Mouse (Mus musculus): ENCODE measurements around the gene Zfp747. TPM values are rescaled to one million over a fixed set of nuclear protein-coding genes. Genes with fewer than 3 reads are reported as not detected.
"Not testable (repeated sequence)": the region's sequence is repeated elsewhere in the genome, so short reads cannot be mapped to it uniquely, and the experiment has no call there.

Zfp747 gene
- polyA plus RNA-seq, 1 experiment from 2014 or later: 4.1 TPM

- H3K4me3 ChIP-seq: 0 out of 2 replicates have a peak overlapping the region, but pooled peaks have one; percentile 39
- H3K36me3 ChIP-seq: no peaks in the 10 kb centered on the region
- no peak overlapping the region; the same call in 1 of the 2 replicates for H3K9ac ChIP-seq
- no peak for ATAC-seq
- peak overlapping the region; percentile 64; the same call in 1 of the 2 replicates for H3K4me2 ChIP-seq
- 0 out of 2 replicates have a peak, but pooled peaks cover 8% of the 10 kb centered on the region for H3K9me3 ChIP-seq (replicated peaks)
- no peak overlapping the region for H3K27ac ChIP-seq
- peaks cover 11% of the 10 kb centered on the region; the same call in 1 of the 2 replicates for H3K4me1 ChIP-seq
- H3K27me3 ChIP-seq (replicated peaks): peaks cover 44% of the 10 kb centered on the region
- 59% methylated on average over 4 of the region's 4 CpGs for WGBS (ENCODE audit: insufficient replicate concordance)
Observed at GRCm38 (mm10) chr7:127364166-127364565, 11.7 kb downstream of the Zfp747 start.

DNA sequence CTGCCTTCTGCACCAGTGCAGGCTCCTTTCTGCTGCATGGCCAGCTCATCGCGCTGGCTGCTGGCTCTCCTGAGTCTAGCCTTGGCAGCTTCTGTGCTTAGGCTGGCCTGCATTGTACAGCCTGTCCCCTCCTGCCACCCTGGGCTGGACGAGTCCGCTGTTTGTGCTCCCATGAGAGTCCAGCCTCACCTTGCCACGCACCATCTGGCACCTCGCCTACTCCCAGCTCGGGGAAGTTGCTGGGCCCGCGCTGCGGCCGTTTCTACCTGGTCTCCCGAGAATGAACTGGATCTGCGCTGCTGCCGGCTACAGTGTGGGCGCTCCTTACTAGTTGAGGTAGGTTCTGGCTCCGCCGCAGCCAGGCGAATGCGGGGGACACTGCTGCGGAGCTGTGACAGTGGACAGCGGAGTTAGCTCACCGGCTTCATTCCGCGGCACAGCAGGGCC, 12.4 kb downstream of the Zfp747 start:
- WGBS (ENCODE audit: insufficient replicate concordance): 8% methylated on average over 24 of the region's 24 CpGs
- no peak overlapping the region for H3K27ac ChIP-seq

DNA sequence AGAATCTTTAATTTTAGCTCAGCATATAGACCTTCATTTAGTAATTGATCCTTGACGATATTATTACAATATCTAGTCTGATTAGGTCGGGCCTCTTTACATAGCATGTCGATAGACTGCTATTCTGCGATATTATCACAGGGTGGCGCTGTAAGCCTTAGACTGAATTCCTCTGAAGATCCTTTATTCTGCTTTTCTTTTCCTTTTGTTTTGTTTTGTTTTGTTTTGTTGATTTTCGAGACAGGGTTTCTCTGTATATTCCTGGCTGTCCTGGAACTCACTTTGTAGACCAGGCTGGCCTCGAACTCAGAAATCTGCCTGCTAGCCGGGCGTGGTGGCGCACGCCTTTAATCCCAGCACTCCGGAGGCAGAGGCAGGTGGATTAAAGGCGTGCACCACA, 13.4 kb downstream of the Zfp747 start:
- H3K36me3 ChIP-seq; H3K27ac ChIP-seq; ATAC-seq; H3K9ac ChIP-seq; H3K9me3 ChIP-seq (replicated peaks): not testable (repeated sequence)
- H3K4me3 ChIP-seq: 0 out of 2 replicates have a peak overlapping the region, but pooled peaks have one; percentile 18
- H3K27me3 ChIP-seq (replicated peaks): peaks cover 55% of the 10 kb centered on the region
- 22% methylated on average over 13 of the region's 13 CpGs for WGBS (ENCODE audit: insufficient replicate concordance)
- peak overlapping the region; percentile 32 for H3K4me2 ChIP-seq
- peaks cover 11% of the 10 kb centered on the region; the same call in 1 of the 2 replicates for H3K4me1 ChIP-seq

More for the DNA sequence above, 12.4 kb downstream of the Zfp747 start:
- H3K36me3 ChIP-seq: no peaks in the 10 kb centered on the region
- peak overlapping the region; percentile 64 for H3K4me2 ChIP-seq
- H3K9me3 ChIP-seq (replicated peaks): 0 out of 2 replicates have a peak, but pooled peaks cover 8% of the 10 kb centered on the region
- H3K4me3 ChIP-seq: peak overlapping the region; percentile 39
- peaks cover 11% of the 10 kb centered on the region; the same call in 1 of the 2 replicates for H3K4me1 ChIP-seq
- peak overlapping the region; percentile 44 for H3K9ac ChIP-seq
- peaks cover 46% of the 10 kb centered on the region for H3K27me3 ChIP-seq (replicated peaks)
- no peak for ATAC-seq

DNA sequence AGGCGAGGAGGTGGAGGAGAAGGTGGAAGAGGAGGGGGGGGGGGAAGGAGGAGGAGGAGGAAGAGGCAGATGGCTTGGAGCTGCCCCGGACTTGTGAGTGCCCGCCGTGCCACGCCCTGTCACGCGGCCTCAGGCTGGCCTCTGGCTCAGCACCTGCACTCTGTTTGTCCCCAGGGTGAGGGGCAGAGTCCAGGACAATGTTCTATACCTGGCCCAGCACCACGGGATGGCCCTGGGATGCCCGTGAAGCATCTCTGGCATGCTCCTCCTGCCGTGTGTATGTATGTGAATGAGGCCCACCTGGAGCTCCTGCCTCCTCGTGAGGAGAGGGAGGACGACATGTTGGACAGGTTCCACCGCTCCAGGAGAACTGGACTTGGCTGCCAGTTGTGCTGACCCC, 14.4 kb downstream of the Zfp747 start:
- 46% methylated on average over 13 of the region's 13 CpGs for WGBS (ENCODE audit: insufficient replicate concordance)
- Histone ChIP-seq H3K27ac (no peak overlapping the region), H3K9ac (no peak overlapping the region), H3K4me1 (peaks cover 11% of the 10 kb centered on the region; the same call in 1 of the 2 replicates), H3K27me3 (replicated peaks) (peaks cover 59% of the 10 kb centered on the region), H3K36me3 (no peaks in the 10 kb centered on the region), H3K9me3 (replicated peaks) (no peaks in the 10 kb centered on the region), H3K4me2 (no peak overlapping the region), H3K4me3 (no peak overlapping the region)
- 0 out of 2 replicates have a peak, but pooled peaks have one; percentile 21 for ATAC-seq

DNA sequence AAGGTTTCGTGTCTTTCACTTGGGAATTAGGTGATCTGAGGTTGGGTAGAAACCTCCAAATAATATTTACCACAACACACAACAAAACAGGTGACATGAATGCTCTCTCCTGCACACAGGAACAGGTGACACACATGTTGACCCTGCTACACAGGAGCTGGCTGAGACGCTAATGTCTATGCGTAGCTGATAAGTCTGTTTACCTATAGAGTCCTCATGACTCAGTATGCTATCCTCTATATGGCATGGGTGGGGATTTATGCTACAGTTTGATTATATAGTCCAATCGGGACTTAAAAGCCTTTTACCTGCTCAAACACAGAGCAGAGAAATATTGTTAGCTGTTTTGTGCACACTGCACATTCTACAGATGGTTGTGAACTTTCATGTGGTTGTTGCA, 15.6 kb downstream of the Zfp747 start:
- Histone ChIP-seq H3K4me1 (peaks cover 11% of the 10 kb centered on the region; the same call in 1 of the 2 replicates), H3K4me3 (no peak overlapping the region), H3K27me3 (replicated peaks) (peaks cover 54% of the 10 kb centered on the region), H3K27ac (no peak overlapping the region), H3K4me2 (no peak overlapping the region), H3K9me3 (replicated peaks) (no peaks in the 10 kb centered on the region), H3K36me3 (no peaks in the 10 kb centered on the region), H3K9ac (no peak overlapping the region)
- WGBS (ENCODE audit: insufficient replicate concordance): 57% methylated on average over 4 of the region's 4 CpGs
- no peak for ATAC-seq

- ATAC-seq: no peak
- no peak overlapping the region for H3K4me3 ChIP-seq
- WGBS (ENCODE audit: insufficient replicate concordance): 49% methylated on average over 4 of the region's 4 CpGs
Observed at GRCm38 (mm10) chr7:127358472-127358871, 17.4 kb downstream of the Zfp747 start.

GRCm38 (mm10) chr7:127357871-127358270, 18.0 kb downstream of the Zfp747 start:
- H3K27ac ChIP-seq: no peak overlapping the region
- H3K9ac ChIP-seq: no peak overlapping the region
- 46% methylated on average over 2 of the region's 2 CpGs for WGBS (ENCODE audit: insufficient replicate concordance)

More at GRCm38 (mm10) chr7:127358472-127358871, 17.4 kb downstream of the Zfp747 start:
- Histone ChIP-seq H3K4me2 (no peak overlapping the region), H3K9ac (no peak overlapping the region), H3K4me1 (peaks cover 7% of the 10 kb centered on the region; the same call in 1 of the 2 replicates), H3K27me3 (replicated peaks) (peaks cover 44% of the 10 kb centered on the region), H3K9me3 (replicated peaks) (no peaks in the 10 kb centered on the region), H3K27ac (no peak overlapping the region), H3K36me3 (no peaks in the 10 kb centered on the region)

DNA sequence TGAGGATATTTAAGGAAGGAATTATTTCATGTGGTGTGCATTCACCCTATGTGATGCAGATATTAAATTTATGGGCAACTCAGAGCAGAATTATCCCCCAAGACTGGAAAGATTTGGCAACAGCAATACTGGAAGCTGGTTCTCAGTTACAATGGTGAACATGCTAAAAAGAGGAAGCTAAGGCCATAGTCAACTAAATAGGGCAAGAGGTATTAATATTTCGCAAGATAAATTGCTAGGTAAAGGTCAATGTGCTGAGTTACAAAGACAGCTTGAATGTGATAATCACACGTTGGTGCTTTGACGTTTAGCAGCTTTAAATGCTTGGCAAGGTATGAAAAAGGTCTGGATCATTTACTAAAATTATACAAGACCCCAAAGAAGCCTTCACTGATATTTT, 20.1 kb downstream of the Zfp747 start:
- Histone ChIP-seq H3K4me1 (no peaks in the 10 kb centered on the region), H3K36me3 (no peaks in the 10 kb centered on the region), H3K9me3 (replicated peaks) (no peaks in the 10 kb centered on the region), H3K27ac (no peak overlapping the region), H3K4me3 (no peak overlapping the region), H3K27me3 (replicated peaks) (peaks cover 31% of the 10 kb centered on the region), H3K9ac (no peak overlapping the region), H3K4me2 (no peak overlapping the region)
- WGBS (ENCODE audit: insufficient replicate concordance): 54% methylated on average over 3 of the region's 3 CpGs
- ATAC-seq: no peak

More at GRCm38 (mm10) chr7:127357871-127358270, 18.0 kb downstream of the Zfp747 start:
- H3K36me3 ChIP-seq: no peaks in the 10 kb centered on the region
- no peak overlapping the region for H3K4me2 ChIP-seq
- no peak overlapping the region for H3K4me3 ChIP-seq
- no peaks in the 10 kb centered on the region for H3K9me3 ChIP-seq (replicated peaks)
- H3K27me3 ChIP-seq (replicated peaks): peaks cover 41% of the 10 kb centered on the region
- ATAC-seq: no peak
- H3K4me1 ChIP-seq: 0 out of 2 replicates have a peak, but pooled peaks cover 5% of the 10 kb centered on the region

DNA sequence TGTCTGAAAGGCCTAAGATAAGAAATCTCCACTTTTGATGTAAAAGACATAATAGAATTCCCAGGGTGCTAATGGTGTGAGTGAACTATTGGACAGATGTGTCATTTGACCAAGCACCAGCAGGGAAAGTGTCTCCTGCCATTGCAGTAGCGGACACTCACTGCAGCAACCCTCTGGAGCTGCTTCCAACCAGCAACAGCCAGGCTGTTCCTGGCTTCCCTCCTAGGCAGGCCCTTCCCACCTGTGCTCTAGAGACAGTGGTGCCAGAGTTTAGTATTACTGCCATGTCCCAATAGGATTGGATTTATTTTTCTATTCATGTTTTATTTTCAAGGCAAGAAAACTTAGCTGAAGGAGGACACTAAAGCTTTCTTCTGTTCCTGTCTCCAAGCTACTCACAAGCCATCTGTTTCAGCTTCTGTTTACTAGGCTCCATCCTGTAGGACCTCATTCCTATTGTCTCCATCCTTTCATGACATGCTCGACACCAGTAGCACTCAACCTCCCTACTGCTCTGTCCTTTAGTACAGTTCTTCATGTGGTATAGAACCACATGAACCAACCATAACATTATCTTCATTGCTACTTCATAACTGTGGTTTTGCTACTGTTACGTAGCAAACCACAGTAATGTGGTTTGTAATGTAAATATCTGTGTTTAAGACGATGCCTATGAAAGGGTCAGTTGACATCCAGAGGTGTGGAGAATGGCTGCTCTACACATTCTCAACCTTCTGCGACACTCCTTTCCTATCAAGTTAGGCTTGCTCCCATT, 24.4 kb downstream of the Zfp747 start:
- Histone ChIP-seq H3K36me3 (no peaks in the 10 kb centered on the region), H3K9ac (no peak overlapping the region), H3K9me3 (replicated peaks) (no peaks in the 10 kb centered on the region), H3K27ac (no peak overlapping the region), H3K27me3 (replicated peaks) (0 out of 2 replicates have a peak, but pooled peaks cover 4% of the 10 kb centered on the region), H3K4me2 (no peak overlapping the region), H3K4me1 (peaks cover 11% of the 10 kb centered on the region), H3K4me3 (no peak overlapping the region)
- 60% methylated on average over 5 of the region's 5 CpGs for WGBS (ENCODE audit: insufficient replicate concordance)
- ATAC-seq: no peak

- no peaks in the 10 kb centered on the region for H3K27me3 ChIP-seq (replicated peaks)
Observed at GRCm38 (mm10) chr7:127346676-127347075, 29.2 kb downstream of the Zfp747 start.

DNA sequence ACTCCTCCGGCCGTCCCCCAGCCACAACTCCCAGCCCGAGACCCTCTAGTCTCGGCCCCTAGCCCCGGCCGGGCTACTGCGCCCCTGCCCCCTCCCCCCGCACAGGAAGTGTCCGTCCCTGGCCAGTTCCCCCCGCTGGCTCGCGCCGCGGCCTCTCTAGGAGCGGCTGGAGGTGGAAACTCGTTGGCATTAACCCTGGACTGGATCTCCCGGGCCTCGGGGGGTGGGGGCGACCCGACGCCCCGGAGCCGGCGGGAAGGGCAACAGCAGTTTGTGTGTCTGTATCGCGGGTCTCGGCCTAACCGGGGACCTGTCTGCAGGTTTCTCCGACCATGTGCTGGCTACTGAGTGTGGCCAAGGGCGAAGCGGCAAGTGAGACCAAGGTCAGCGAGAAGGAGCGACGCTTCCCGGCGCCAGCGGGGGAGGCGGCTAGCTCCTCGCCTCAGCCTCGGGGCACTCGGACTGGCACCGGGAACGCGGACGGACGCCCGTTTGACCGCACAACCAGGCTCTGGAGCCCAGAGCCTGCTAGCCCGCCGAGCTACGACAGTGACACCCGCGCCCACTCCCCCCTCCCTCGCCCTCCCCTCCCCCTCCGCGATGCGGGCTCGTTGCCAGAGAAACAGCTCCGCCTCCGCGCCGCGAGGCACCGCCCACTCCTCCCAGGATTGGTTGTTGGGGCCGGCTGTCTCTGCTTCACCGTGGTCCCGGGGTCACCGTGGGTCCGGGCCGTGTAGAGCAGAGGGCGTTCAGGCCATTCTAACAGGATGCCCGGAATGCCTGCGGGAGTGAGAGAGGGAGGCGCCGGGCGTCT, 30.1 kb downstream of the Zfp747 start, which contains the start of gene Zfp768:
Gene Zfp768 (minus strand): TSS at position 78 of the 814 bp plus-strand sequence.
- Histone ChIP-seq H3K27me3 (replicated peaks) (no peaks in the 10 kb centered on the region), H3K36me3 (peaks cover 24% of the 10 kb centered on the region), H3K4me3 (peak within 1 kb of the TSS; percentile 79), H3K27ac (peak within 1 kb of the TSS; percentile 82), H3K4me1 (peaks cover 46% of the 10 kb centered on the region), H3K9me3 (replicated peaks) (no peaks in the 10 kb centered on the region), H3K9ac (peak within 1 kb of the TSS; percentile 80), H3K4me2 (peak within 1 kb of the TSS; percentile 96)
- peak; percentile 86 for ATAC-seq
- 2% methylated on average over 75 of the region's 76 CpGs for WGBS (ENCODE audit: insufficient replicate concordance)

More at GRCm38 (mm10) chr7:127346676-127347075, 29.2 kb downstream of the Zfp747 start:
- no peak for ATAC-seq
- peak overlapping the region; percentile 79 for H3K4me3 ChIP-seq
- H3K9me3 ChIP-seq (replicated peaks): no peaks in the 10 kb centered on the region
- peak overlapping the region; percentile 96 for H3K4me2 ChIP-seq
- peak overlapping the region; percentile 80 for H3K9ac ChIP-seq
- peak overlapping the region; percentile 82; the same call in 1 of the 2 replicates for H3K27ac ChIP-seq
- H3K36me3 ChIP-seq: peaks cover 21% of the 10 kb centered on the region
- WGBS (ENCODE audit: insufficient replicate concordance): 17% methylated on average over 8 of the region's 8 CpGs
- H3K4me1 ChIP-seq: peaks cover 46% of the 10 kb centered on the region

Measured in liver, embryonic 12.5 days (tissue).